Mouse (Mus musculus) cerebellum, postnatal 25 days (tissue): ENCODE measurements around the gene Fermt3.
"Not testable (repeated sequence)": the region's sequence is repeated elsewhere in the genome, so short reads cannot be mapped to it uniquely, and the experiment has no call there.

Source experiments
- DNase-seq, 2 experiments: peaks; one replicate each; pipeline ENCODE4 v3.0.0; 2021; ENCODE audit warnings: mixed read lengths in 2 of 2

Gene Fermt3

GRCm38 (mm10) chr19:7019191-7019590 lies at the start of gene Fermt3:
TSS of gene Fermt3 (minus strand) at chr19:7019469.
- no peak for DNase-seq

DNA sequence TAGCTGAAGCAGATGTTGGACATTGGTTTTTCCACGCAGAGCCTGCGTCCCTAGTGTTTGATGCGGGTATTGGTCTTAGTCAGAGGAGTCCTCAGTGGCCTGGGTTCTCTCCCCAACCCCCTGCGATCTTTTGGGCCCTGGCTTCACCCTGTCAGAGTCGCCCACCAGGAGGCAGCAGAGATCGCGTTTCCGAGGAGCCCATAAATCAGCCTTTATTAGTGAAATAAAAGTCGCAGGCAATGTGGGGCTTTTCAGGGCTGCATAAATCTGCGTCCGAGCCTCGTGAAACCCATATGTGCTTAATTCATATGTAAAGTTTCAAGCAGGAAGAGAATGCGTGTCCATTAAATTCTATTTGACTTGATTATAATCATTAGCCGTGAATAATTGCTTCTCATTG lies 48.9 kb upstream of the Fermt3 start:
- DNase-seq: peak; percentile 91 to 94

DNA sequence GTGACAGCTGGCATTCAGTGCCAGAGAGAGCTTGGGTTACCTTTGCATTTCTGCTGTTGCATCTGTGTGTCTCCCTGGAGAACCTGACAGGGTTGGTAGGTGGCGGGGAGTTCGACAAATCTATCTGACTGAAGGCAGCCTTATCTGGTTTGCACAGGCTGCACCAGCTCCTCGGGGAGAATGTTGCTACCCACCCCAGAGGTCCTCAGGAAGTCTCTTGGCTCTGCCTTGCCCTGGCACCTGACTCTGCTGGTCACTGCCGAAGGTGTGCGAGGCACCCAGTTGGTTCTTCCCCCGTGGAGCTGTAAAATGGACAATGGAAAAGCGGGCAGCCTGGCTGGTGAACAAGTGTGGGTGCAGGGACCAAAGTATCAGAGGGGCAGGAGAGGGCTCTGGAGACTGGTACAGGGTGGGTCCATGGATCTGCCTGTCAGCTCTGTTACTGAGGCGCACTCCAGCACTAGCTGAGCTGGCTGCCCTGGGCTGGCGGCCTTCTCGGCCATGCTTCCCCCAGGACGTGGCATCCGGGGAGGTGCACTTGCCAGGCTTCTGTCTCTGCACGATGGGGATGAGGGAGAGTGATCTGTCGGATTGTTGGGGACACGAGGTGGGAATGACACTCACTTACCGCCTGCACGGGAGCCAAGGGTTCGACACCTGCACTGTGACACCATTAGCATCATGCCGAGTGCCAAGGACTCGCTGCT lies 48.2 kb upstream of the Fermt3 start:
- no peak for DNase-seq

DNA sequence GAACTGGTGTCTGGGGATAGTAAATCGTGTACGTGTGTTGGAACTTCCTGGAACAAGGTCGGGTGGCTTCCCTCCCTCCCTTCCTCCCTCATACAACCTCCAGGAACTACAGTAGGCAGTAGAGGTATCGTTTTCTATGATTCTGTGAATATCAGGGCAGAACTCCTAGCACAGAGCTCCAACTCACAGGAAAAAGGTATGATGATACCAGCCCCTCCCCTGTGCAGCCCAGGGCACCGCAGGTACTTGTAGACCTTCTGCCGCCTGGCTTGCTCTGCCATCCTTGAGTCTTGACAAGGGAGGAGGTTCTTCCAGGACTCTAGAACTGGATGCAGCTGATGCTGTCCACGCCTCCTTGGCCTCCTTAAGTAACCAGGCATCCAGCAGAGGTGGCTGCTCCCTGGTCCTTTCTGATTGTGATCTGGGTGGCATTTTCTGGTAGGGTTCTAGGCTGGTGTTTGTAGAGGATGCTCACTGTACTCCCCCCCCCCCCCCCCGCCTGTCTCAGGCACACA lies 47.6 kb upstream of the Fermt3 start:
- no peak for DNase-seq

DNA sequence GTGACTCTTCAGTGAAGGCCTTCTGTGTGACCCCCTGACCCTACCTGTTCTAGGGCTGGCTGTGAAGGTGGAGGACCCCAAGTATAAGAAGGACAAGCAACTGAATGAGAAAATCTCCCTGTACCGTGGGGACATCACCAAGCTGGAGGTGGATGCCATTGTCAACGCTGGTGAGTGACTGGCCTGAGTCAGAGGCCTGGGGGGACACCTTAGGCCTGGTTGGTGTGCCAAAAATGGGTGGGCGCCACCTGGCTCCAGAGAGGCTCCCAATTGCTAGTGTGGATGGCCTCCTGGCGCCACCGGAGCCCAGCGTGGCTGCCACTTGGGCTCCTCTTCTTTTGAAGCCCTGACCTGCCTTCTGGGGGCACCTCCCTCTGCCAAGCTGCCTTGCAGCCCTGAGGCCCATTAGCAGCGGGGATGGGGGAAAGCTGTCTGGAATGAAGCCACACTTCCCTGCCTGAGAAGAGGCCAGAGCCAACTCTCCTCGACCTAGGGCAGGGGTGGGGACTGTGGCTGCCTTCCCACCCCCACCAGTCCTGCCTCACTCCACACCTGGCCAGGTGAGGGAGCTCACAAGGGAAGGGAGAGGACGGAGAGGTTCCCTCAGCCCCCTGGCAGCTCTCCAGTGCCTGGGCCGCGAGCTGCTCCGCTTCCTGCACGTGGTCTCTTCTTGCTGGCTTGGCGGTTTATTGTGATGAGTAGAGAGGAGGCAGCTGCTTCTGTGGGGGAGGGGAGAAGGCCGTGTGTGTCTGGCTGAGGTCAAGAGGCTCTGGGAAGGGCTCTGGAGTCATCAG lies 47.0 kb upstream of the Fermt3 start:
- DNase-seq: peak; percentile 35 to 57

DNA sequence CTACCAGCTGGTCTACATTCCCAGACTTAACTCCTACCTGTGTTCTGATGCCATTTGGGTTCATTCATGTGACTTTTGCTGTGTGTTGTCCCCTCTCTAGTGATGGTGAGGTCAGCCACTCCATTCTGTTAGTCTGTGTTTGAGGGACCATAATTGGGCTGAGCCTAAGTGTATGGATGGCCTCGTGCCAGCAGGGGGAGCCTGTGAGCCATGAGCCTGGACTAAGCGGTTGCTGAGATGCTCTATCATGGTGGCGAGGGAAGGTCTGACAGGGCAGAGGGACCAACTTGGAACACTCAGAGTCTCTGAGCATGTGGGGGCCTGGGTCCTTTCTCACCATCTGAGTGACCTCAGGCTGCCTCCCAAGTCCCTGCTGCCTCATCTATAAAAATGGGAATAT lies 45.3 kb upstream of the Fermt3 start:
- peak; percentile 90 to 94 for DNase-seq

GRCm38 (mm10) chr19:7062916-7063315 lies 43.6 kb upstream of the Fermt3 start:
- no peak for DNase-seq

DNA sequence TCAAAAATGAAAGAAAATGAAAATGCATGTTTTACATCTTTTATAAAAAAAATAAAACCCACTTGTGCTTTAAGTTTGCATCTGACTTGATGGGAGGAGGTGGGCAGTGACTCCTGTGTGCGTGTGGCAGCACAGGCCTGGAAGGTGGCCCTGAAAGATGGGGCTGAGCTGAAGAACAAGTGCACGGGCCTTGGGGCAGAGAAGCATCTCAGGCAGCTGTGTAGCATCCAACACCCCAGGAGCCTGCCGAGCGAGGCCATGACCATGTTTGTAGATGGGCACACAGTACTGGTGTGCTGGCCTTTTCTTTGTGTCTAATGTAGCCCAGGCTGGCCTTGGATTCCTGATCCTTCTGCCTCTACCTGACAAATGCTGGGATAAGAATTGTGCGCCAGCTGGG lies 42.8 kb upstream of the Fermt3 start:
- no peak for DNase-seq

GRCm38 (mm10) chr19:7058541-7058940 lies 39.3 kb upstream of the Fermt3 start:
- no peak for DNase-seq

- DNase-seq: peak; percentile 75 to 83
Measured at GRCm38 (mm10) chr19:7057722-7058207, 38.5 kb upstream of the Fermt3 start.

- DNase-seq: peak in 1 of 2 experiments; percentile 73
Measured at GRCm38 (mm10) chr19:7057126-7057721, 38.0 kb upstream of the Fermt3 start.

GRCm38 (mm10) chr19:7056248-7057087 lies 37.2 kb upstream of the Fermt3 start, which contains the start of gene Macrod1:
TSS of gene Macrod1 (plus strand) at chr19:7056810.
- peak; percentile 81 to 87 for DNase-seq

DNA sequence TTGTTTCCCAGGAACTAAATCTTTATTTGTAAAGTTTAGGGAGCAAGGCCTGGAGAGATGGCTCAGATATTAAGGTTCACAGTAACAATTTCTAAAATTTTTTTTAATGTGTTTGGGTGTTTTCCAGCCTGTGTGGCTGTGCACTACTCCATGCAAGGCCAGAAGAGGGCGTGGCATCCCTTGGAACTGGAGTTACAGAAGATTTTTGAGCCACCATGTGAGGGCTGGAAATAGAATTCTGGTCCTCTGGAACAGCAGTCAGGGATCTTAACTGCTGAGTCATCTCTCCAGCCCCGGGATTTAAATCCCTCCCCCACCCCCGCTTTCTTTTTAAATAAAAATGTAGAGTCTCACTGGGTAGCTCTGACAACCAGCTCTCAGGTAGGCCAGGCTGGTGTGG lies 35.9 kb upstream of the Fermt3 start:
- no peak for DNase-seq

DNA sequence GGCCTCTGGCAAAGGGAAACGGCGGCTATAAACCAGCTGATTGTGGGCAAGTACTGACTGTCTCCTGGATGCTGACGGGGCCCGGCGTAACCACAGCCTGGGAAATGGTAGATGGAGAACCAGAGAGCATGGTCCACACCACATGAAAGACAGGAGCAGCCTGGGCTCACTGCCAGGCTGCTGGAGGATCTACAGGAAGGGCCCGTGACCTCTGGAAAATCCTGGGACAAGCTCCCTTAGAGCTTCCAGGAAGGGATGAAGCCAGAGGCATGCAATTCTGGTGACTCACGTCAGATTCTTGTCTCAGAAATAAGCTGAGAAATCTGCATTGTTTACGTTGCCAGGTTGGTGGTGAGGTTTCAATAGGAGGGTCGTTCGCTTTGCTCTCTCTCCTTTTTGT lies 35.5 kb upstream of the Fermt3 start:
- no peak for DNase-seq

GRCm38 (mm10) chr19:7053382-7053781 lies 34.1 kb upstream of the Fermt3 start:
- DNase-seq: not testable (repeated sequence)

DNA sequence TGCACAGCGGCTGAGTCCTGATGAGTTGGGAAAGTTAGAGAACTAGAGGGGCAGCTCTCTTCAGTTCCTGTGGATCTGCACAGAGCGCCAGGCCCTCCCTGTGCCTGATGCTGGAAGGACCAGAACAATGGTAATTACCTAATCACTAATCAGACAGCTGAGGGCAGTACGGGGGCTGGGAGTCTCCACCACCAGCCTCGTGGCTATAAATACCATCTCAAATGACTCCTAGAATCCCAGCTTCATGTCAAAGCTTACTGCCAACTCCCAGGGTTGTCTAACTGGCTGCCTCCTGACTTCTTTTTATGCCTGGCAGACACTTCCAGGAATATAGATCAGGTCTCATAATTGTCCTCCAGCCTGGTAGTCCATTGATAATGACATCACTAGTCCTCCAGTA lies 25.4 kb upstream of the Fermt3 start:
- DNase-seq: no peak

- DNase-seq: no peak
Measured at GRCm38 (mm10) chr19:7044279-7044678, 25.0 kb upstream of the Fermt3 start.

DNA sequence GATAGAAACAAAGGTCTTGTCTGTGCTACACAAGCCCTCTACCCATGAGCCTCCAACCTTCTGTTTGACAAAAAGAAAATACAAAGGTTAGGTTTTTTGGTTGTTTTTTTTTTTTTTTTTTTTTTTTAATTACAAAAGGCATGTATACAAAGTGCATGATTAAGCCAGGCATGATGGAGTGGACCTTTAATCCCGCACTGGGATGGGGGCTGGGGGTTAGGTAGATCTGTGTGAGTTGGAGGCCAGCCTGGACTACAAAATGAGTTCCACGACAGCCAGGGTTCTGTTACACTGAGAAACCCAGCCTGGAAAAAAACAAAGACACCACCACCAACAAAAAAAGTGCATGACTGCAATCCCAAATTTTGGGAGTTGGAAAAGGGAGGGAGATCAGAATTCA lies 21.9 kb upstream of the Fermt3 start:
- DNase-seq: no peak

- no peak for DNase-seq
Measured at GRCm38 (mm10) chr19:7040637-7041130, 21.4 kb upstream of the Fermt3 start.

- DNase-seq: peak; percentile 97 to 99
Measured at GRCm38 (mm10) chr19:7039841-7040636, 20.8 kb upstream of the Fermt3 start, which contains the start of gene Stip1. TSS of gene Stip1 (minus strand) at chr19:7039967.

DNA sequence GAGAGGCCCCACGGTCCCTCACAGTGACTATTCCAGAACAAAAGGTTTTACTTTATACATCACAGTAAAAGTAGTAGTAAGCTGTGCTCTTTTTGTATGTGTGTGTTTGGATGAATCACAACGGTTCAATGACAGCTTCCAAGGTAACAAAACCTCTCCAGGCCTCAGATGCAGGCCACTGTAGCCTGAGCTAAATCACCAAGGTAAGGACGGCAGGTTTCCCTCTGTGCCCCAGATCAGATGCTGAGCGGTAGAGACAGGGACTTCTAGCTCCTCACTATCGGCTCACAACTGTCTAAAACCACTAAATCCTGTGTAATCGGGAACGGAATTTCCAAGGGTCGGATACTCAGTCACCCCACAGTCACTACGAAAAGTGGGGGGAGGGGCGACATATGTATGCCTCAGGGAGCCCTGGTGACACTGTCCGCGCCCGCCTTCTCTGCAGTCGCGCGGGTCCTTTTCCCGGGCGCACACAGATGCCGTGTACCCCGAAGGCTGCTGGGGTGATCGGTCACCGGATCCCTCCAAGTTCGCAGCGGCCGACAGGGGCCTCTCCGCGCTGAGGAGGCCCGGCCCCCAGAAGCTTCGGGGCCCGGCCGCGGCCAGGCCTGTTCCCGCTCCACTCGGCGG lies 19.9 kb upstream of the Fermt3 start:
- DNase-seq: peak in 1 of 2 experiments; percentile 76
